Comparison of ENCODE assay signal across 36 mouse cellular contexts in the genomic region with DNA sequence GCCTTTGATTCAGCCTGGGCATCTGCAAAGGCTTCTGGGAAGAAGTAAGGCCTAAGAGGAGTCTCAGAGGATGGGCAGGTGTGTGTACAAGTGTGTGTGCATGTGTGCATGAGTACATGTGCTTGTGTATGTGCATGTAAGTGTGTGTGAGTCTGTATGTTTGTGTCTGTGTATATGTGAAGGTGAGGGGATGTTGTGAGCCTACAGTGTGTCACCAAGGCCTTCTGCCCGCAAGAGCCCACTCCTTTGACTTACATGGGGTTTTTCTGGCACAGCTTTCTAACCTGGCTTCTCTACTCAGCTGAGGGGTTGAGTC. TPM values are rescaled to one million over a fixed set of nuclear protein-coding genes. Genes with fewer than 3 reads are reported as not detected.
DNase-seq lines count a peak whose midpoint lies in the region; ATAC-seq and TF ChIP-seq lines count a peak whose summit lies in the region.
"Had no signal": no experiment of that assay in that cellular context is flagged by ENCODE, and none has a peak within 500 bp of the region (broad histone marks: within the 10 kb centered on the region; RNA-seq: fewer than 3 reads in every experiment).

No protein-coding gene starts in this region.

- dilution Hi-C loops in CH12.LX (cut with MboI; ENCODE audit: extremely low pct_ligation_motif_present, extremely low pct_unique_long_range_greater_than_20kb, low sequenced_read_pairs): no loop called here

- DNase-seq in heart, adult 9 months (ENCODE audit: low spot score in 2 of 2): no peak
- DNase-seq in spleen, adult 2 months (ENCODE audit: low read depth in 1 of 2, low spot score in 2 of 2): no peak
- no peak for DNase-seq in spleen, postnatal 36 days (ENCODE audit: low spot score in 2 of 2)
- no peak for DNase-seq in CH12.LX (ENCODE audit: extremely low read depth)
- DNase-seq in layer of hippocampus, adult 9-10 months (ENCODE audit: low spot score): no peak
- DNase-seq: adrenal gland, postnatal 14 days; cerebellum, adult 11-12 months; cerebellum, adult 9-11 months; embryo, embryonic 11 days; gastrocnemius, postnatal 25 days; kidney, adult 18-20 months; kidney, postnatal 25 days; lung, postnatal 14 days; right cerebral cortex, postnatal 4 days had no signal

- H3K27ac ChIP-seq in heart, embryonic 15.5 days: peak overlapping the region; percentile 83
- peak overlapping the region; percentile 88 for H3K27ac ChIP-seq in spleen, adult 2 months (ENCODE audit: insufficient read depth, low read length)
- H3K27ac ChIP-seq in CH12.LX (ENCODE audit: insufficient read depth, low read depth): peak overlapping the region; percentile 18; the same call in 1 of the 2 replicates
- H3K27ac ChIP-seq: embryonic facial prominence, embryonic 12.5 days; forebrain, embryonic 15.5 days; hindbrain, embryonic 15.5 days; layer of hippocampus, adult 2 months; limb, embryonic 13.5 days; midbrain, embryonic 15.5 days had no signal

- TF ChIP-seq CTCF in spleen, adult 2 months (IDR thresholded peaks at IDR 0.05; ENCODE audit: extremely low read depth, insufficient read depth, insufficient read length, insufficient replicate concordance): no peak
- no peak for TF ChIP-seq CTCF in CH12.LX (conservative IDR thresholded peaks at IDR 0.05 in 1 of 2, IDR thresholded peaks at IDR 0.05 in 1 of 2; ENCODE audit: low read depth in 2 of 2, low read length in 2 of 2)

- no peaks in the 10 kb centered on the region for H3K79me2 ChIP-seq in CH12.LX (replicated peaks; ENCODE audit: control insufficient read depth, extremely low read depth, insufficient read depth, poor library complexity, severe bottlenecking)

- no peak overlapping the region for H3K9ac ChIP-seq in heart, embryonic 15.5 days
- H3K9ac ChIP-seq in CH12.LX (ENCODE audit: insufficient read depth, low read depth): no peak overlapping the region
- H3K9ac ChIP-seq: embryonic facial prominence, embryonic 12.5 days; forebrain, embryonic 15.5 days; hindbrain, embryonic 15.5 days; kidney, embryonic 15.5 days; limb, embryonic 13.5 days; liver, embryonic 12.5 days; midbrain, embryonic 15.5 days; neural tube, embryonic 13.5 days had no signal

- peaks cover 2% of the 10 kb centered on the region; the same call in 1 of the 2 replicates for H3K9me3 ChIP-seq in heart, embryonic 15.5 days (replicated peaks)
- peaks cover 6% of the 10 kb centered on the region for H3K9me3 ChIP-seq in CH12.LX (replicated peaks; ENCODE audit: low read length)
- H3K9me3 ChIP-seq: embryonic facial prominence, embryonic 12.5 days; forebrain, embryonic 15.5 days; hindbrain, embryonic 10.5 days; hindbrain, embryonic 15.5 days; limb, embryonic 13.5 days; liver, embryonic 12.5 days; midbrain, embryonic 15.5 days; neural tube, embryonic 13.5 days had no signal

- H3K27me3 ChIP-seq in heart, embryonic 15.5 days: no peaks in the 10 kb centered on the region
- H3K27me3 ChIP-seq in spleen, adult 2 months (ENCODE audit: control insufficient read depth, insufficient read depth, low read length): no peaks in the 10 kb centered on the region
- H3K27me3 ChIP-seq in CH12.LX (replicated peaks): no peaks in the 10 kb centered on the region
- H3K27me3 ChIP-seq: embryonic facial prominence, embryonic 12.5 days; forebrain, embryonic 15.5 days; hindbrain, embryonic 15.5 days; kidney, embryonic 15.5 days; limb, embryonic 13.5 days; liver, embryonic 12.5 days; midbrain, embryonic 15.5 days; neural tube, embryonic 13.5 days; Patski had no signal

- in situ Hi-C loops in CH12.LX (cut with MboI; ENCODE audit: low pct_ligation_motif_present, low pct_unique_long_range_greater_than_20kb, low sequenced_read_pairs): no loop called here

- WGBS in heart, embryonic 15.5 days: 89% methylated on average over 1 of the region's 1 CpGs
- WGBS in spleen, adult 2 months: 85% methylated on average over 1 of the region's 1 CpGs

- TF ChIP-seq RAD21 in CH12.LX (IDR thresholded peaks at IDR 0.05; ENCODE audit: low read depth, low read length): no peak

- no peak for TF ChIP-seq EP300 in CH12.LX (IDR thresholded peaks at IDR 0.05; ENCODE audit: low read length)

- H3K4me1 ChIP-seq in heart, embryonic 15.5 days (replicated peaks): peaks cover 9% of the 10 kb centered on the region; the same call in 1 of the 2 replicates
- H3K4me1 ChIP-seq in spleen, adult 2 months (ENCODE audit: control insufficient read depth, insufficient read depth, insufficient read length): peaks cover 55% of the 10 kb centered on the region
- peaks cover 23 to 65% of the 10 kb centered on the region in 2 experiments for H3K4me1 ChIP-seq in CH12.LX (ENCODE audit: control insufficient read depth in 1 of 2, insufficient read depth in 2 of 2)
- H3K4me1 ChIP-seq: embryonic facial prominence, embryonic 12.5 days; forebrain, embryonic 15.5 days; hindbrain, embryonic 15.5 days; limb, embryonic 13.5 days; midbrain, embryonic 15.5 days; neural tube, embryonic 13.5 days had no signal

- H3K36me3 ChIP-seq in heart, embryonic 15.5 days: no peaks in the 10 kb centered on the region
- H3K36me3 ChIP-seq in spleen, adult 2 months (ENCODE audit: control insufficient read depth, insufficient read depth, low read length): no peaks in the 10 kb centered on the region
- H3K36me3 ChIP-seq in CH12.LX (replicated peaks in 1 of 2; ENCODE audit: control insufficient read depth in 1 of 2, insufficient read depth in 1 of 2, low read length in 1 of 2): no peaks in the 10 kb centered on the region
- H3K36me3 ChIP-seq: embryonic facial prominence, embryonic 12.5 days; forebrain, embryonic 15.5 days; hindbrain, embryonic 10.5 days; hindbrain, embryonic 15.5 days; kidney, embryonic 15.5 days; limb, embryonic 13.5 days; liver, embryonic 12.5 days; midbrain, embryonic 15.5 days; neural tube, embryonic 13.5 days had no signal

- H3K4me2 ChIP-seq in heart, embryonic 15.5 days: no peak overlapping the region
- H3K4me2 ChIP-seq in CH12.LX (ENCODE audit: insufficient read depth, low read depth, poor library complexity, severe bottlenecking): no peak overlapping the region
- H3K4me2 ChIP-seq: embryonic facial prominence, embryonic 12.5 days; forebrain, embryonic 15.5 days; hindbrain, embryonic 15.5 days; kidney, embryonic 15.5 days; limb, embryonic 13.5 days; liver, embryonic 12.5 days; midbrain, embryonic 15.5 days; neural tube, embryonic 13.5 days had no signal

- no peak overlapping the region for H3K4me3 ChIP-seq in heart, embryonic 15.5 days
- no peak overlapping the region for H3K4me3 ChIP-seq in spleen, adult 2 months (ENCODE audit: extremely low read depth, insufficient read depth, insufficient read length)
- no peak overlapping the region for H3K4me3 ChIP-seq in CH12.LX (replicated peaks in 1 of 3; ENCODE audit: low read depth in 2 of 3, low read length in 2 of 3, poor library complexity in 1 of 3)
- H3K4me3 ChIP-seq: embryonic facial prominence, embryonic 12.5 days; forebrain, embryonic 15.5 days; hindbrain, embryonic 10.5 days; hindbrain, embryonic 15.5 days; kidney, embryonic 15.5 days; layer of hippocampus, adult 2 months; limb, embryonic 13.5 days; liver, embryonic 12.5 days; midbrain, embryonic 15.5 days; neural tube, embryonic 13.5 days had no signal

- no peak for ATAC-seq in heart, embryonic 15.5 days (replicated peaks; ENCODE audit: insufficient number of reproducible peaks, insufficient read depth, low FRiP score, low read depth)
- ATAC-seq in inflammation-experienced regulatory T-cells, adult 6 months: peak; percentile 7
- ATAC-seq: forebrain, embryonic 15.5 days; midbrain, embryonic 15.5 days; Patski had no signal

- TF ChIP-seq POLR2A in spleen, adult 2 months (IDR thresholded peaks at IDR 0.05; ENCODE audit: low read depth, low read length): no peak
- TF ChIP-seq POLR2A in CH12.LX (IDR thresholded peaks at IDR 0.05; ENCODE audit: low read depth, low read length): no peak

TF ChIP-seq in CH12.LX, 34 proteins besides CTCF, POLR2A, EP300 and RAD21:
- no peak for TF ChIP-seq CHD2 (IDR thresholded peaks at IDR 0.05; ENCODE audit: low read length)

RNA-seq across cellular contexts. Expression of gene Dusp2, which starts 20.8 kb away (rescaled TPM):
- 11.6 and 16.7 TPM in 2 replicates for polyA plus RNA-seq in heart, embryonic 15.5 days (2015; fragmentation: Nextera tagmentation; extraction: Ambion mirVana)
- polyA plus RNA-seq in spleen, adult 2 months (2012; rRNA removed): 116 and 178 TPM in 2 replicates
- total RNA-seq in CH12.LX (2012; rRNA removed): 57.8 and 71.0 TPM in 2 replicates
- 96.6 and 107 TPM in 2 replicates for total RNA-seq in CH12.LX (2014; rRNA removed)
- 68.5 and 81.5 TPM in 2 replicates for polyA plus RNA-seq in CH12.LX (2012; ENCODE audit: insufficient read length, low read depth)
- polyA plus RNA-seq in inflammation-experienced regulatory T-cells, adult 6 months (2017; shearing (Covaris generic)): 10 to 100 TPM; 26.0 to 29.5 (median 27.9) TPM

RNA-seq across cellular contexts. Expression of gene Astl, which starts 23.3 kb away (rescaled TPM):
- polyA plus RNA-seq in heart, embryonic 15.5 days (2015; fragmentation: Nextera tagmentation; extraction: Ambion mirVana): 0.08 TPM in 1 of 2 replicates, not detected in the other
- polyA plus RNA-seq in spleen, adult 2 months (2012; rRNA removed): 0.08 TPM in 2 replicates
- total RNA-seq in CH12.LX (2012; rRNA removed) (0.08 TPM in 1 of 2 replicates, not detected in the other), CH12.LX (2014; rRNA removed) (not detected in 2 replicates)
- polyA plus RNA-seq in CH12.LX (2012; ENCODE audit: insufficient read length, low read depth): not detected in 2 replicates
- polyA plus RNA-seq in inflammation-experienced regulatory T-cells, adult 6 months (2017; shearing (Covaris generic)): under 1 TPM in 2 of 3 experiments, not detected in 1; 0.21 to 0.35 TPM
- total RNA-seq: adrenal gland, postnatal 14 days; gastrocnemius, adult 18-20 months; gastrocnemius, postnatal 25 days; layer of hippocampus, adult 2 months; layer of hippocampus, postnatal 25 days; left cerebral cortex, adult 8-10 months; left cerebral cortex, postnatal 36 days; MEL had no signal
- polyA plus RNA-seq: embryonic facial prominence, embryonic 12.5 days; forebrain, embryonic 15.5 days; frontal cortex, adult 2 months; hindbrain, embryonic 10.5 days; hindbrain, embryonic 15.5 days; intestine, embryonic 14.5 days; kidney, embryonic 15.5 days; liver, embryonic 12.5 days; midbrain, embryonic 15.5 days; neural tube, embryonic 13.5 days; Patski; stomach, embryonic 14.5 days; testis, adult 2 months had no signal

RNA-seq across cellular contexts. Expression of gene Stard7, which starts 45.1 kb away (rescaled TPM):
- polyA plus RNA-seq in heart, embryonic 15.5 days (2015; fragmentation: Nextera tagmentation; extraction: Ambion mirVana): 99.6 and 102 TPM in 2 replicates
- polyA plus RNA-seq in spleen, adult 2 months (2012; rRNA removed): 22.2 and 33.5 TPM in 2 replicates
- total RNA-seq in CH12.LX (2012; rRNA removed) (69.0 and 71.4 TPM in 2 replicates), CH12.LX (2014; rRNA removed) (122 and 135 TPM in 2 replicates)
- polyA plus RNA-seq in CH12.LX (2012; ENCODE audit: insufficient read length, low read depth): 66.8 and 80.6 TPM in 2 replicates
- polyA plus RNA-seq in inflammation-experienced regulatory T-cells, adult 6 months (2017; shearing (Covaris generic)): 10 to 100 TPM; 25.3 to 34.8 (median 28.0) TPM

RNA-seq across cellular contexts. Expression of gene Adra2b, which starts 47.9 kb away (rescaled TPM):
- polyA plus RNA-seq in heart, embryonic 15.5 days (2015; fragmentation: Nextera tagmentation; extraction: Ambion mirVana): 1.1 and 1.3 TPM in 2 replicates
- 1.2 and 1.3 TPM in 2 replicates for polyA plus RNA-seq in spleen, adult 2 months (2012; rRNA removed)
- not detected in 2 replicates for total RNA-seq in CH12.LX (2012; rRNA removed)
- total RNA-seq in CH12.LX (2014; rRNA removed): 0.08 TPM in 1 of 2 replicates, not detected in the other
- 0.05 TPM in 1 of 2 replicates, not detected in the other for polyA plus RNA-seq in CH12.LX (2012; ENCODE audit: insufficient read length, low read depth)
- under 1 TPM in 1 of 3 experiments, not detected in 2; 0.13 TPM for polyA plus RNA-seq in inflammation-experienced regulatory T-cells, adult 6 months (2017; shearing (Covaris generic))
- total RNA-seq: MEL had no signal
- polyA plus RNA-seq: Patski had no signal

Comparison
In these comparisons a context has a peak if more than half of its experiments do, and no peak if none do; other contexts are left out.
1. H3K27ac ChIP-seq: peak in every context shown above with its lines; median percentile 88 in spleen, adult 2 months; 83 in heart, embryonic 15.5 days; 18 in CH12.LX.